ENCODE assay signal across 24 mouse cellular contexts in the genomic region with DNA sequence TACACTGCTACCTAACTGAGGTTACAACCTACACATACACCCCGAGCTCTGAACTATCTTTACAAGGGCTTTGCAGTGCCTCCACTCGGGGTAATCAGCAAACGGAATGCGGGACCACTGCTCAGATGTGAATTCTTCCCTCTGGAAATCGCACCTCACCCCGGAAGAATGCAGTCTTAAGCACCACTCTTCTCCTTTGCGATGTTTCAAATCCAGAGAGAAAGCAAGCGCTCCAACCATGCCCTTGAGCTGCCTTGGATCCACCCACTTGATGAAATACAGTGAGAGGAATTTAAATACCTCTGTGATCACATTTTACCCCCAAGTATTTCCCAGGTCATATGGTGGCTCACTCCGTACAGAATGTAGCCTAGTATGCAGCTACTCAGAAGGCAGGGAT.
DNase-seq lines count a peak whose midpoint lies in the region; ATAC-seq and TF ChIP-seq lines count a peak whose summit lies in the region.
"Had no signal": no experiment of that assay in that cellular context is flagged by ENCODE, and none has a peak within 500 bp of the region (broad histone marks: within the 10 kb centered on the region; RNA-seq: fewer than 3 reads in every experiment).

No protein-coding gene starts in this region.

- H3K9ac ChIP-seq in heart, embryonic 12.5 days, result no peak overlapping the region
- H3K9ac ChIP-seq in heart, embryonic 16.5 days (ENCODE audit: low read length), result no peak overlapping the region
- no peak overlapping the region for H3K9ac ChIP-seq in lung, postnatal 0 days (replicated peaks; ENCODE audit: low read depth)

- H3K4me2 ChIP-seq in heart, embryonic 12.5 days, result peak overlapping the region; percentile 27
- peak overlapping the region; percentile 7; the same call in 1 of the 2 replicates for H3K4me2 ChIP-seq in heart, embryonic 16.5 days (ENCODE audit: low read depth, low read length)
- no peak overlapping the region for H3K4me2 ChIP-seq in lung, postnatal 0 days (replicated peaks; ENCODE audit: low read depth, low read length)

- TF ChIP-seq POLR2A in embryonic fibroblast, embryonic 13.5 days (IDR thresholded peaks at IDR 0.05; ENCODE audit: low read depth, low read length), result no peak

- H3K4me3 ChIP-seq in heart, embryonic 12.5 days, result no peak overlapping the region
- H3K4me3 ChIP-seq in heart, embryonic 16.5 days (ENCODE audit: low read length), result no peak overlapping the region
- no peak overlapping the region for H3K4me3 ChIP-seq in lung, postnatal 0 days (ENCODE audit: low read depth, low read length)
- no peak overlapping the region for H3K4me3 ChIP-seq in embryonic fibroblast, embryonic 13.5 days (ENCODE audit: insufficient read depth, low read length)
- H3K4me3 ChIP-seq: embryonic facial prominence, embryonic 10.5 days; erythroblast, embryonic 14.5 days; forebrain, embryonic 10.5 days; gastrocnemius, adult 2 months; hindbrain, embryonic 10.5 days had no signal

- ATAC-seq in heart, embryonic 12.5 days (ENCODE audit: insufficient number of reproducible peaks, low FRiP score), result no peak
- ATAC-seq in heart, embryonic 16.5 days (replicated peaks; ENCODE audit: extremely low read depth, insufficient read depth, low FRiP score), result no peak
- ATAC-seq in lung, postnatal 0 days, result peak; percentile 41
- ATAC-seq: forebrain, embryonic 14.5 days; hindbrain, embryonic 16.5 days; inflammation-experienced regulatory T-cells, adult 6 months; intestine, postnatal 0 days; Patski had no signal

- DNase-seq in heart, postnatal 4 days, result no peak
- DNase-seq in heart, adult 18-20 months, result no peak
- DNase-seq in lung, postnatal 0 days (ENCODE audit: low spot score), result peak; percentile 34
- no peak for DNase-seq in lung, postnatal 10 days
- DNase-seq: adrenal gland, adult 8-10 months; adrenal gland, postnatal 36 days; cerebellum, adult 2 months; cerebellum, postnatal 10 days; gastrocnemius, adult 2 months; gastrocnemius, postnatal 25 days; kidney, adult 8-10 months had no signal

- no peaks in the 10 kb centered on the region for H3K36me3 ChIP-seq in heart, embryonic 12.5 days
- H3K36me3 ChIP-seq in heart, embryonic 16.5 days (ENCODE audit: control insufficient read depth, insufficient read depth), result no peaks in the 10 kb centered on the region
- no peaks in the 10 kb centered on the region for H3K36me3 ChIP-seq in lung, postnatal 0 days (ENCODE audit: insufficient read depth, low read length)
- H3K36me3 ChIP-seq: embryonic facial prominence, embryonic 10.5 days; forebrain, embryonic 10.5 days; hindbrain, embryonic 10.5 days had no signal

- peaks cover 38% of the 10 kb centered on the region for H3K4me1 ChIP-seq in heart, embryonic 12.5 days (replicated peaks)
- H3K4me1 ChIP-seq in heart, embryonic 16.5 days (ENCODE audit: control insufficient read depth, insufficient read depth, low read length), result peaks cover 25% of the 10 kb centered on the region
- H3K4me1 ChIP-seq in lung, postnatal 0 days (ENCODE audit: insufficient read depth, low read depth, low read length), result peaks cover 10% of the 10 kb centered on the region
- H3K4me1 ChIP-seq in embryonic fibroblast, embryonic 13.5 days (ENCODE audit: control insufficient read depth, insufficient read depth, low read length), result peaks cover 30% of the 10 kb centered on the region
- H3K4me1 ChIP-seq: forebrain, embryonic 10.5 days; hindbrain, embryonic 10.5 days had no signal

- no peaks in the 10 kb centered on the region; the same call in 1 of the 2 replicates for H3K9me3 ChIP-seq in heart, embryonic 12.5 days (replicated peaks)
- peaks cover 6% of the 10 kb centered on the region; the same call in 1 of the 2 replicates for H3K9me3 ChIP-seq in heart, embryonic 16.5 days (replicated peaks; ENCODE audit: control insufficient read depth, low read length)
- H3K9me3 ChIP-seq in lung, postnatal 0 days (ENCODE audit: low read length), result no peaks in the 10 kb centered on the region
- H3K9me3 ChIP-seq: embryonic facial prominence, embryonic 10.5 days; forebrain, embryonic 10.5 days; hindbrain, embryonic 10.5 days had no signal

- WGBS in heart, embryonic 12.5 days, result 39% methylated on average over 9 of the region's 9 CpGs
- WGBS in heart, embryonic 16.5 days, result 38% methylated on average over 9 of the region's 9 CpGs
- WGBS in lung, postnatal 0 days, result 58% methylated on average over 9 of the region's 9 CpGs

- TF ChIP-seq EP300 in lung, postnatal 0 days (IDR thresholded peaks at IDR 0.05), result peak; percentile 72

- no peaks in the 10 kb centered on the region for H3K27me3 ChIP-seq in heart, embryonic 12.5 days (replicated peaks)
- H3K27me3 ChIP-seq in heart, embryonic 16.5 days (ENCODE audit: control insufficient read depth, insufficient read depth, low read length), result no peaks in the 10 kb centered on the region
- H3K27me3 ChIP-seq in lung, postnatal 0 days (replicated peaks; ENCODE audit: insufficient read depth, low read length), result no peaks in the 10 kb centered on the region
- H3K27me3 ChIP-seq: CH12.LX, Patski had no signal

- TF ChIP-seq CTCF in lung, postnatal 0 days (IDR thresholded peaks at IDR 0.05), result no peak
- TF ChIP-seq CTCF in embryonic fibroblast, embryonic 13.5 days (IDR thresholded peaks at IDR 0.05; ENCODE audit: borderline replicate concordance, insufficient read depth, low read length), result no peak

- peak overlapping the region; percentile 1; the same call in 1 of the 2 replicates for H3K27ac ChIP-seq in heart, embryonic 12.5 days (ENCODE audit: poor library complexity, severe bottlenecking)
- H3K27ac ChIP-seq in heart, embryonic 16.5 days (ENCODE audit: low read length), result no peak overlapping the region
- no peak overlapping the region for H3K27ac ChIP-seq in lung, postnatal 0 days (ENCODE audit: low read length)
- H3K27ac ChIP-seq in embryonic fibroblast, embryonic 13.5 days (ENCODE audit: insufficient read depth, low read length), result peak overlapping the region; percentile 95
- H3K27ac ChIP-seq: embryonic facial prominence, embryonic 10.5 days; forebrain, embryonic 10.5 days; gastrocnemius, adult 2 months; hindbrain, embryonic 10.5 days had no signal

Comparison
In these comparisons a context has a peak if more than half of its experiments do, and no peak if none do; other contexts are left out.
1. H3K27ac ChIP-seq: peak in heart, embryonic 12.5 days (single experiment) and embryonic fibroblast, embryonic 13.5 days (single experiment); none in heart, embryonic 16.5 days (single experiment) and lung, postnatal 0 days (single experiment).